Mouse (Mus musculus) embryonic fibroblast, embryonic 13.5 days (primary cell): Measurements from ENCODE around the gene Gss. TPM values are rescaled to one million over a fixed set of nuclear protein-coding genes. Genes with fewer than 3 reads are reported as not detected.

Experiments used
- H3K27ac ChIP-seq: 2 replicates; pipeline ENCODE4 v1.5.1; 2012; ENCODE audit warnings: low read length, control low read depth, inconsistent platforms; ENCODE audit not compliant: insufficient read depth
- H3K4me1 ChIP-seq: 2 replicates; pipeline ENCODE4 v1.6.1; 2011; ENCODE audit warnings: low read length; ENCODE audit not compliant: control insufficient read depth, insufficient read depth
- H3K4me3 ChIP-seq: 2 replicates; pipeline ENCODE4 v1.5.1; 2011; ENCODE audit warnings: mild to moderate bottlenecking, control low read depth, low read length; ENCODE audit not compliant: insufficient read depth
- CTCF ChIP-seq: IDR thresholded peaks from 2 replicates; pipeline ENCODE4 v1.5.1; 2011; ENCODE audit warnings: mild to moderate bottlenecking, control low read depth, low read length, moderate library complexity, borderline replicate concordance; ENCODE audit not compliant: insufficient read depth
- POLR2A ChIP-seq: IDR thresholded peaks from 2 replicates; pipeline ENCODE4 v1.6.1; 2011; ENCODE audit warnings: low read depth, mild to moderate bottlenecking, control low read depth, low read length, moderate library complexity
- polyA plus RNA-seq: library from polyadenylated mRNA; stranded (reverse); fragments of >200 nt; gene quantifications from 2 replicates; pipeline ENCODE4 v1.2.4, GENCODE M21; 2011; ENCODE audit warnings: low read depth; ENCODE audit not compliant: missing spikeins, insufficient read length

Gss gene
- polyA plus RNA-seq, 1 experiment, result 23.4 TPM

DNA sequence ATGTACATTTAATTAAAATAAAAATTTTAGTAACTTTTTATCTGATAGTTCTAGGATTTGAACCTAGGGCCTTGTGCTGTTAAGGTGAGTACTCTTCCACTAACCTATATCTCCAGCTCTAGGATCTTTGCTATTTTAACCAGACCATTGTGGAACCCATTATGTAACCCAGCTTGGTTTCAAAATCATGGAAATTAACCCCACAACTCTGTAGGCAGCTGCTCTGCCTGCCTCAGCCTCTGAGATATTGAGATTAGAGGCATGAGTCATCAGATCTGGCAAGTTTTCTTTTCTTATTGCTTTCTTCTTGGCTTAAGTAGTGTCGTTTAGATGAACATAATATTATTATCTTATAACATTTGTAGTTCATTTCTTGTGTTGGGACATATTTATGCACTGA lies 68.2 kb downstream of the Gss start:
- no peaks in the 10 kb centered on the region for H3K4me1 ChIP-seq
- no peak overlapping the region for H3K4me3 ChIP-seq
- no peak overlapping the region for H3K27ac ChIP-seq
- TF ChIP-seq CTCF (no peak), POLR2A (no peak)

DNA sequence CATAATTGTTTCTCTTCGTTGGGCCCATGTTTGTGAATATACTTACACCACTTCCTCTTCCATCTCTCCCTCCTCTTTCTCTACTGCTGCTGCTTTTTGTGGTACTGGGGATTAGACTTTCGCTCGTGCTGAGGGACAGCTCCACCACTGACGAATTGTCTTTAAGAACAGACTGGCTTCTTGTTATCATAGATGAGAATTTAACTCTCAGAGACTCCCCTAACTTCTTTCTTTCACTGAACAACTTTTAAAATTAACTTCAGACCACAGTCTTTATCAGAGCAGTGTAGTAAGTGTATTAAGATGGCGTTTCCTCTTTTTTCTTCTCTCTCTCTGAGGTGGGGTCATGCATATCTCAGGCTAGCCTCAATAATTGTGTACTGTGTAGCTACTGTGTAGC lies 68.9 kb downstream of the Gss start:
- no peak overlapping the region for H3K4me3 ChIP-seq
- TF ChIP-seq POLR2A, result no peak
- no peaks in the 10 kb centered on the region for H3K4me1 ChIP-seq

DNA sequence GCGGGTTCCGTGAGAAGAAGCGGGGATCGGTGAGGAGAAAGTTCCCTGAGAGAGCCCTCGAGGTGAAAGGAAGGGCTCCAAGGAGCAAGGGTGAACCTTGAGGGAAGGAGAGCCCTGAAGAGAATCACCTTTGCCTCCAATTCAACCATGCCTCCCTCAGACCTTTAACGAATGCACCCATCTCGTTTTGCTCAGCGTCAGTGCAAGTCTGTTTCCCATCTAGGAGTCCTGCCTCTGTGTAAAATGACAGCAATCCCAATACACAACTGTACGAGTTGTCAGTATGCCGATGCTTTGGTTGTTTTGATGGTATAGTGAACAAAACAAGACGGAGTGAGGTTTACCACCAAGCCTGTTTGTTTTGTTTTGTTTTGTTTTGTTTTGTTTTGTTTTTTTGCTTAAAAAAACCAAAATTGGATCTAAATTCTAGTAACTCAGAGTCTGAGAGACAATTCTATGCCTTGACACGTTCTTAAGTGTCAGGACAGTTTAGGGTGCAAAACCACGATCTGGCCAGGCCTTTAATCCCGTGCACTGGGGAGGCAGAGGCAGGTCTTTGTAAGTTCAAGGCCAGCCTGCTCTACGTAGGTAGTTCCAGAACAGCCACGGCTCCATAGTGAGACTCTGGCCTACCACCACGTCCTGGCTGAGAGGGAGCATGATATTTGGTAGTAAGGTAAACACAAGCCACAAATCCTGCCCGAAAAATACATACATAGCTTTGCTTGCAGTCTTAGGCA lies 73.9 kb downstream of the Gss start:
- Histone ChIP-seq H3K27ac (no peak overlapping the region), H3K4me1 (no peaks in the 10 kb centered on the region), H3K4me3 (peak overlapping the region; percentile 73)
- TF ChIP-seq CTCF, result no peak
- TF ChIP-seq POLR2A, result no peak

More for the DNA sequence above, 68.9 kb downstream of the Gss start:
- H3K27ac ChIP-seq, result no peak overlapping the region

DNA sequence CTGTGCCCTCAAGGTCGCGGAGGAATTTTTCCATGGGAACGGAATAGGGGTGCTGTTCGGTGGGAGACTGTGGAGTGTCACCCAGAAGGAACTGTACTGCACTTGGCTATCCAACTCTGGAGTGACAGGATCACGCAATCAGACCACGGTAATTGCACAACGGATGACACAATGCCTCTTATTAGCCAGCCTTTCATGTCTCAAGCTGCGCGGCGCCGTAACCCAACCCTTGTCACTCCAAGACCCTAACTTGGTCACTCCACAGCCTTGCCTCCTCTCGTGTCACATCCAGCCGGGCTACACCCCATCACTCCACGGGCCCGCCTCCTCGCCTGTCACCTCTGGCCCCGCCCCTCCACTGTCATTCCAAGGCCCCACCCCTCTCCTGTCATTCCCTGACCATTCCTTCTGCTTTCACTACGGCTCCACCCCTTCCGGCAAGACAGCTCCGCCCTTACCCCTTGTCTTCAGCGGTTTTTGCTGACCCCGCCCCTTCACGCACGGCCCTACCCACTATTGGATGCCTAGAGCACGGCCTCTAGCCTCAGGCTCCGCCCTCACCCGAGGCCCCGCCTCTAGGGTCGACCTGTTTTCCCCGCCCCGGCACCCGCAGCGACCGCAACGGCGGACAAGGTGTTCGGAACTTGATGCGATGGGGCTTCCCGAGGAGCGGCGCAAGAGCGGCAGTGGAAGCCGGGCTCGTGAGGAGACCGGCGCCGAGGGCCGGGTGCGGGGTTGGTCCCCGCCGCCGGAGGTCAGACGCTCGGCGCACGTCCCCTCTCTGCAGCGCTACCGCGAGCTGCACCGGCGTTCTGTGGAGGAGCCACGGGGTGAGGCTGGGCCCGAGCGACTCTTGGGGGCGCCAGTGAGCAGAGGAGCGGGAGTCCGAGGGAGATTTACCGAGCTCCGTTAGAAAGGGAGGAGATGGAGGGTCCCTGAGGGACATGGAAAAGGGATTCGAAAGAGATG lies 74.9 kb downstream of the Gss start, which contains the start of the genes Acss2 and Ggt7:
Gene Acss2 (plus strand): TSS at position 494 of the 969 bp plus-strand sequence.
Gene Ggt7 (minus strand): TSS at position 783 of the 969 bp plus-strand sequence.
- TF ChIP-seq POLR2A (peak; percentile 49; the same call in 1 of the 2 replicates), CTCF (peak; percentile 42)
- Histone ChIP-seq H3K4me1 (no peaks in the 10 kb centered on the region), H3K4me3 (peak within 1 kb of the TSS; percentile 73), H3K27ac (no peak within 1 kb of the TSS)

DNA sequence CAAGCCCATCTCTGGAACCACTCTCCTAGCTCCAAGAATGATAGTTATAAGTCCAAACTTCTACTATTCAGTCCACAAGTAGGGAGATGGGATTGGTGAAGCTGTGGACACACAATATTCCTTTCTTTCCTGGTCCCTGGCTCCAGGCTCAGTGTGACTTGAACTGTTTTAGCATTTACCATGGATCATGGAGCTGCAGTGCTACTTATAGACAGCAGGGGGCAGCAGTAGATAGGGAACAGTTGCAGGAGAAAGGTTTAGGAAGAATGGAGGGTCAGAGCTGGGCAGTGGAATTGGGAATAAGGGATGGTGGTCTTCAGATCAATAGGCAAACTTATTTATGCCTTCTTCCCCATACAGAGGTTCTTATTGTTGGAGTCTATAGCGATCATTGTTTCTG lies 76.7 kb downstream of the Gss start:
- no peak overlapping the region for H3K27ac ChIP-seq
- no peaks in the 10 kb centered on the region for H3K4me1 ChIP-seq
- TF ChIP-seq CTCF (peak; percentile 41; the same call in 1 of the 2 replicates), POLR2A (no peak)
- H3K4me3 ChIP-seq, result no peak overlapping the region

DNA sequence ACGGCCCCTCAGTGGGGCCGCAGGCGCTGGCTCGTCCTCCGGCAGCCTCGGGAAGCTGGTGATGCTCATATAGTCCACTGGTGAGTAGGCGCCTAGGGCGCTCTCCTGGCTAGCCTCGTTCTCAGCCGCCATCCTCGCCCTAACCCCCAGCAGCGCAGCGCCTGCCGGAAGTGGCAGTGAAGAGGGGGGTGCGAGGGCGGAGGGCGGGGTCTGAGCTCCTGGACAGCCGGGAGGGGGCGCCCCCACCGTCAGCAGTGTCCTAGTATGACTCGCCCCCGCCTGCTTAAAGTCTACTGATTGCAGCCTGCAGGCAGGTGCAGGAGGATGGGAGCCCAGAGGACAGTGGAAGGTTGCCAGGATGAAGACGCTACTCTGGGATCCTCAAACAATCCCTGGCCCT lies 77.9 kb downstream of the Gss start:
- Histone ChIP-seq H3K27ac (no peak overlapping the region), H3K4me1 (no peaks in the 10 kb centered on the region), H3K4me3 (peak overlapping the region; percentile 43)
- TF ChIP-seq CTCF (0 out of 2 replicates have a peak, but pooled peaks have one; percentile 19), POLR2A (peak; percentile 59)

DNA sequence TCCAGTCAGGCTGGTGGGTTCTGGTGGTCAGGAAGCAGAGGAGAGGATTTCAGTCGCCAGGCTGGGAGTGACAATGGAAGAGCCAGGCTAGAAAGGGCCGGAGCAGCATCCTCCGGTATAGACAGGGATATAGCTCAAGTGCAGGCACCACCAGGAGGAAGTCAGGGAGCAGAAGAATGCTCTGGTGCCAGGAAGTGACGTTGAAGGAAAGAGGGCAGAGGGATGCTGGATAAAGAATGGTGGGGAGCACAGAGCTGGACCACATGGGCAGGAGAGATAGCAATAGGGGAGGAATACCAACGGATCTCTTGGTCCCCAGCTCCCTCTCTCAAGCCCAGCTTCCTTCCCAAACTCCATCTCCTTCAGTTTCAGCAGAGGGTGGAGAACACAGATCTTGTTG lies 79.1 kb downstream of the Gss start:
- Histone ChIP-seq H3K4me3 (peak overlapping the region; percentile 43; the same call in 1 of the 2 replicates), H3K4me1 (no peaks in the 10 kb centered on the region)

More for the DNA sequence above, 79.1 kb downstream of the Gss start:
- TF ChIP-seq POLR2A (no peak), CTCF (no peak)
- H3K27ac ChIP-seq, result no peak overlapping the region

Other genes starting within 250 kb of the Gss start
- 40.6 and 43.9 TPM in 2 replicates for gene Pigu, start 235.4 kb downstream of the Gss start, polyA plus RNA-seq
- 73.2 and 77.7 TPM in 2 replicates for gene Trp53inp2, start 211.8 kb downstream of the Gss start, polyA plus RNA-seq
- 44.7 and 44.8 TPM in 2 replicates for gene Ncoa6, start 118.9 kb downstream of the Gss start, polyA plus RNA-seq
- 7.1 and 10.1 TPM in 2 replicates for gene Acss2, start 74.9 kb downstream of the Gss start, polyA plus RNA-seq
- gene Ggt7, start 74.6 kb downstream of the Gss start, polyA plus RNA-seq, result 10.8 and 11.0 TPM in 2 replicates
- not detected in 2 replicates for gene Myh7b, start 18.4 kb upstream of the Gss start, polyA plus RNA-seq
- gene Trpc4ap, start 99.6 kb upstream of the Gss start, polyA plus RNA-seq, result 105 and 109 TPM in 2 replicates
- gene Edem2, start 136.7 kb upstream of the Gss start, polyA plus RNA-seq, result 13.8 and 16.4 TPM in 2 replicates
- not detected in 2 replicates for gene Gm17581, start 143.1 kb upstream of the Gss start, polyA plus RNA-seq
- gene Procr, start 158.3 kb upstream of the Gss start, polyA plus RNA-seq, result 11.6 and 28.2 TPM in 2 replicates
- gene Mmp24, start 182.5 kb upstream of the Gss start, polyA plus RNA-seq, result 0.16 TPM in 1 of 2 replicates, not detected in the other
- gene BC029722, start 226.6 kb upstream of the Gss start, polyA plus RNA-seq, result 35.2 and 46.7 TPM in 2 replicates
- 131 and 133 TPM in 2 replicates for gene Eif6, start 234.1 kb upstream of the Gss start, polyA plus RNA-seq
- gene Fam83c, start 242.0 kb upstream of the Gss start, polyA plus RNA-seq, result not detected in 2 replicates